Mouse (Mus musculus) ES-Bruce4 (cell line): ENCODE data around the gene Hps3. TPM values are rescaled to one million over a fixed set of nuclear protein-coding genes. Genes with fewer than 3 reads are reported as not detected.

Experiments used
- H3K27ac ChIP-seq: 2 replicates; pipeline ENCODE4 v1.5.1; 2012; ENCODE audit warnings: low read length, inconsistent platforms; ENCODE audit not compliant: insufficient read depth
- H3K27me3 ChIP-seq: 2 replicates; pipeline ENCODE4 v1.6.1; 2012; ENCODE audit warnings: mild to moderate bottlenecking, low read length, inconsistent platforms; ENCODE audit not compliant: control insufficient read depth, poor library complexity, insufficient read depth, severe bottlenecking
- H3K36me3 ChIP-seq: 2 replicates; pipeline ENCODE4 v1.6.1; 2012; ENCODE audit warnings: inconsistent platforms, mild to moderate bottlenecking, low read length, moderate library complexity; ENCODE audit not compliant: control insufficient read depth, poor library complexity, insufficient read depth, severe bottlenecking
- H3K4me1 ChIP-seq: one replicate; pipeline ENCODE4 v1.8.1; 2011; ENCODE audit warnings: low read length; ENCODE audit not compliant: control insufficient read depth, insufficient read depth
- H3K4me3 ChIP-seq: 2 replicates; pipeline ENCODE4 v1.5.1; 2011; ENCODE audit warnings: low read depth, mild to moderate bottlenecking, low read length
- H3K9ac ChIP-seq: 2 replicates; pipeline ENCODE4 v1.6.1; 2012; ENCODE audit warnings: low read depth, mild to moderate bottlenecking, inconsistent platforms; ENCODE audit not compliant: poor library complexity, severe bottlenecking
- H3K9me3 ChIP-seq: replicated peaks from 2 replicates; pipeline ENCODE4 v1.6.1; 2012; ENCODE audit warnings: mild to moderate bottlenecking, low read length, inconsistent platforms; ENCODE audit not compliant: control insufficient read depth, poor library complexity, insufficient read depth, severe bottlenecking
- CTCF ChIP-seq: IDR thresholded peaks from one replicate; pipeline ENCODE4 v1.8.1; 2011; ENCODE audit warnings: low read depth, low read length
- EP300 ChIP-seq: IDR thresholded peaks from 2 replicates; pipeline ENCODE4 v1.6.1; 2011; ENCODE audit warnings: low read depth, low read length; ENCODE audit not compliant: insufficient read depth
- POLR2A ChIP-seq: IDR thresholded peaks from one replicate; pipeline ENCODE4 v1.8.1; 2011; ENCODE audit warnings: low read length; ENCODE audit not compliant: insufficient read depth
- polyA plus RNA-seq: library from polyadenylated mRNA; stranded (reverse); fragments of >200 nt; gene quantifications from 2 replicates; pipeline ENCODE4 v1.2.4, GENCODE M21; 2011; ENCODE audit warnings: low read depth; ENCODE audit not compliant: missing spikeins, insufficient read depth, insufficient read length

The Hps3 gene
- polyA plus RNA-seq, 1 experiment = 15.9 TPM

GRCm38 (mm10) chr3:19978474-19978873 is 56.6 kb downstream of the Hps3 start:
- Histone ChIP-seq H3K4me3 (no peak overlapping the region), H3K9me3 (no peaks in the 10 kb centered on the region), H3K4me1 (no peaks in the 10 kb centered on the region), H3K36me3 (no peaks in the 10 kb centered on the region), H3K27me3 (no peaks in the 10 kb centered on the region), H3K9ac (no peak overlapping the region), H3K27ac (no peak overlapping the region)
- TF ChIP-seq EP300 (no peak), POLR2A (no peak), CTCF (no peak)

- Histone ChIP-seq H3K27ac (no peak overlapping the region), H3K9me3 (no peaks in the 10 kb centered on the region), H3K36me3 (no peaks in the 10 kb centered on the region), H3K27me3 (peaks cover 1% of the 10 kb centered on the region; the same call in 1 of the 2 replicates), H3K4me1 (no peaks in the 10 kb centered on the region), H3K4me3 (no peak overlapping the region), H3K9ac (no peak overlapping the region)
- TF ChIP-seq POLR2A = no peak
- TF ChIP-seq EP300 = no peak
- no peak for TF ChIP-seq CTCF
Observed at GRCm38 (mm10) chr3:19966072-19966471, 69.0 kb downstream of the Hps3 start.

GRCm38 (mm10) chr3:19965239-19965638 is 69.9 kb downstream of the Hps3 start:
- Histone ChIP-seq H3K27ac (no peak overlapping the region), H3K9me3 (no peaks in the 10 kb centered on the region), H3K36me3 (no peaks in the 10 kb centered on the region), H3K4me3 (no peak overlapping the region), H3K9ac (no peak overlapping the region), H3K4me1 (no peaks in the 10 kb centered on the region), H3K27me3 (peaks cover 1% of the 10 kb centered on the region; the same call in 1 of the 2 replicates)
- no peak for TF ChIP-seq EP300
- TF ChIP-seq POLR2A = no peak
- no peak for TF ChIP-seq CTCF

GRCm38 (mm10) chr3:19964625-19965188 is 70.4 kb downstream of the Hps3 start:
- no peaks in the 10 kb centered on the region for H3K36me3 ChIP-seq
- no peak overlapping the region for H3K9ac ChIP-seq
- H3K4me3 ChIP-seq = no peak overlapping the region
- H3K9me3 ChIP-seq = no peaks in the 10 kb centered on the region
- H3K27me3 ChIP-seq = peaks cover 1% of the 10 kb centered on the region; the same call in 1 of the 2 replicates
- no peak overlapping the region for H3K27ac ChIP-seq
- TF ChIP-seq CTCF = no peak
- TF ChIP-seq EP300 = no peak
- no peak for TF ChIP-seq POLR2A
- no peaks in the 10 kb centered on the region for H3K4me1 ChIP-seq

GRCm38 (mm10) chr3:19962769-19963513 is 72.2 kb downstream of the Hps3 start:
- Histone ChIP-seq H3K9me3 (no peaks in the 10 kb centered on the region), H3K36me3 (no peaks in the 10 kb centered on the region), H3K4me1 (no peaks in the 10 kb centered on the region), H3K27ac (no peak overlapping the region), H3K27me3 (peaks cover 1% of the 10 kb centered on the region; the same call in 1 of the 2 replicates), H3K4me3 (no peak overlapping the region), H3K9ac (no peak overlapping the region)
- TF ChIP-seq EP300 (no peak), POLR2A (no peak), CTCF (no peak)

GRCm38 (mm10) chr3:19961341-19961740 is 73.8 kb downstream of the Hps3 start:
- Histone ChIP-seq H3K4me3 (no peak overlapping the region), H3K4me1 (no peaks in the 10 kb centered on the region), H3K36me3 (no peaks in the 10 kb centered on the region), H3K27ac (no peak overlapping the region), H3K9ac (no peak overlapping the region), H3K27me3 (peaks cover 1% of the 10 kb centered on the region; the same call in 1 of the 2 replicates), H3K9me3 (no peaks in the 10 kb centered on the region)
- TF ChIP-seq POLR2A (no peak), EP300 (no peak), CTCF (no peak)
